Mouse (Mus musculus) thymus, adult 2 months (tissue): Measurements from ENCODE around the gene Atp6v0a4. TPM values are rescaled to one million over a fixed set of nuclear protein-coding genes. Genes with fewer than 3 reads are reported as not detected.
A peak's percentile ranks its signal among the peaks of the same experiment; 100 is the strongest.

ENCODE experiments used
- DNase-seq: peaks from one replicate; pipeline ENCODE4 v3.0.0; 2021
- H3K27ac ChIP-seq: fragments of 200-500 bp; 2 replicates; pipeline ENCODE4 v1.5.1; 2012; ENCODE audit warnings: low read length, control low read depth; ENCODE audit not compliant: control insufficient read depth, insufficient read depth
- H3K27me3 ChIP-seq: fragments of 200-500 bp; 2 replicates; pipeline ENCODE4 v1.6.1; 2012; ENCODE audit warnings: mild to moderate bottlenecking, low read length, moderate library complexity, mixed read lengths; ENCODE audit not compliant: control insufficient read depth, insufficient read depth
- H3K36me3 ChIP-seq: fragments of 200-500 bp; 2 replicates; pipeline ENCODE4 v1.6.1; 2012; ENCODE audit warnings: mild to moderate bottlenecking, low read length, moderate library complexity; ENCODE audit not compliant: control insufficient read depth, insufficient read depth
- H3K4me1 ChIP-seq: fragments of 200-500 bp; replicated peaks from 2 replicates; pipeline ENCODE4 v1.6.1; 2012; ENCODE audit warnings: low read length; ENCODE audit not compliant: control insufficient read depth, insufficient read depth
- H3K4me3 ChIP-seq: fragments of 200-500 bp; 2 replicates; pipeline ENCODE4 v1.5.1; 2012; ENCODE audit warnings: mild to moderate bottlenecking, low read length, control low read depth, moderate library complexity; ENCODE audit not compliant: control insufficient read depth, insufficient read depth
- CTCF ChIP-seq: fragments of 200-500 bp; IDR thresholded peaks from 2 replicates; pipeline ENCODE4 v1.5.1; 2012; ENCODE audit warnings: mild to moderate bottlenecking, control low read depth, low read length, moderate library complexity, borderline replicate concordance; ENCODE audit not compliant: control insufficient read depth, poor library complexity, insufficient read depth; ENCODE audit errors: extremely low read depth
- POLR2A ChIP-seq: fragments of 200-500 bp; IDR thresholded peaks from 2 replicates; pipeline ENCODE4 v1.6.1; 2012; ENCODE audit warnings: mild to moderate bottlenecking, low read length, control low read depth, moderate library complexity; ENCODE audit not compliant: control insufficient read depth, poor library complexity, insufficient read depth; ENCODE audit errors: extremely low read depth
- WGBS: fragments of 180-500 bp; shearing (Covaris S2); methylation state at CpG from one replicate; pipeline ENCODE4 v1.1.7; 2018; 5-methylcytosine and 5-hydroxymethylcytosine counted together
- polyA plus RNA-seq: library from polyadenylated mRNA; depleted of rRNA; stranded (reverse); fragments of >200 nt; gene quantifications from 2 replicates; pipeline ENCODE4 v1.2.3, GENCODE M21; 2012

Gene Atp6v0a4
- polyA plus RNA-seq, 1 experiment: 0.54 TPM

GRCm38 (mm10) chr6:38120681-38121371 is 3.6 kb downstream of the Atp6v0a4 start:
- H3K27me3 ChIP-seq: no peaks in the 10 kb centered on the region; the same call in 1 of the 2 replicates
- no peak for TF ChIP-seq CTCF
- TF ChIP-seq POLR2A: no peak
- WGBS: 41% methylated on average over 9 of the region's 9 CpGs
- DNase-seq: peak; percentile 22
- no peak overlapping the region for H3K27ac ChIP-seq
- H3K4me1 ChIP-seq: peaks cover 2% of the 10 kb centered on the region
- no peak overlapping the region for H3K4me3 ChIP-seq
- H3K36me3 ChIP-seq: no peaks in the 10 kb centered on the region

- H3K27ac ChIP-seq: no peak overlapping the region
- H3K36me3 ChIP-seq: no peaks in the 10 kb centered on the region
- 88% methylated on average over 6 of the region's 6 CpGs for WGBS
- no peaks in the 10 kb centered on the region; the same call in 1 of the 2 replicates for H3K27me3 ChIP-seq
- H3K4me3 ChIP-seq: no peak overlapping the region
- DNase-seq: no peak
- H3K4me1 ChIP-seq: peaks cover 2% of the 10 kb centered on the region
- no peak for TF ChIP-seq CTCF
- TF ChIP-seq POLR2A: no peak
Observed at GRCm38 (mm10) chr6:38118341-38118740, 6.0 kb downstream of the Atp6v0a4 start.

- H3K4me1 ChIP-seq: peaks cover 2% of the 10 kb centered on the region
- 72% methylated on average over 4 of the region's 4 CpGs for WGBS
- TF ChIP-seq CTCF (no peak), POLR2A (no peak)
- no peaks in the 10 kb centered on the region; the same call in 1 of the 2 replicates for H3K27me3 ChIP-seq
- H3K4me3 ChIP-seq: no peak overlapping the region
- no peak overlapping the region for H3K27ac ChIP-seq
- DNase-seq: no peak
- no peaks in the 10 kb centered on the region for H3K36me3 ChIP-seq
Observed at GRCm38 (mm10) chr6:38116107-38116770, 8.1 kb downstream of the Atp6v0a4 start.

GRCm38 (mm10) chr6:38110859-38111258 is 13.5 kb downstream of the Atp6v0a4 start:
- Histone ChIP-seq H3K36me3 (no peaks in the 10 kb centered on the region), H3K27ac (no peak overlapping the region), H3K4me3 (no peak overlapping the region), H3K4me1 (no peaks in the 10 kb centered on the region), H3K27me3 (no peaks in the 10 kb centered on the region)
- no peak for DNase-seq
- 83% methylated on average over 9 of the region's 9 CpGs for WGBS
- TF ChIP-seq POLR2A (no peak), CTCF (no peak)

- Histone ChIP-seq H3K4me1 (no peaks in the 10 kb centered on the region), H3K4me3 (no peak overlapping the region), H3K27ac (no peak overlapping the region), H3K27me3 (no peaks in the 10 kb centered on the region), H3K36me3 (no peaks in the 10 kb centered on the region)
- 35% methylated on average over 9 of the region's 9 CpGs for WGBS
- TF ChIP-seq CTCF (no peak), POLR2A (no peak)
- no peak for DNase-seq
Observed at GRCm38 (mm10) chr6:38109871-38110270, 14.5 kb downstream of the Atp6v0a4 start.

- Histone ChIP-seq H3K4me3 (no peak within 1 kb of the TSS), H3K27ac (no peak within 1 kb of the TSS), H3K27me3 (no peaks in the 10 kb centered on the region), H3K4me1 (no peaks in the 10 kb centered on the region), H3K36me3 (no peaks in the 10 kb centered on the region)
- 62% methylated on average over 9 of the region's 9 CpGs for WGBS
- TF ChIP-seq CTCF (no peak), POLR2A (no peak)
- DNase-seq: no peak
Observed at GRCm38 (mm10) chr6:38109160-38109795, 15.1 kb downstream of the Atp6v0a4 start, which contains the start of gene Tmem213. Tmem213 (plus strand) TSS chr6:38109255.
